ENCODE assay signal across 19 mouse cellular contexts in genomic region chr12:76623374-76623773, GRCm38 (mm10).
DNase-seq lines count a peak whose midpoint lies in the region; ATAC-seq lines count a peak whose summit lies in the region.
"Had no signal": no experiment of that assay in that cellular context is flagged by ENCODE, and none has a peak within 500 bp of the region (broad histone marks: within the 10 kb centered on the region; RNA-seq: fewer than 3 reads in every experiment).

No protein-coding gene starts in this region.

- DNase-seq in frontal cortex, postnatal 25 days (ENCODE audit: low spot score in 2 of 2): no peak
- DNase-seq in layer of hippocampus, adult 18-20 months (ENCODE audit: low spot score in 2 of 2): peak; percentile 63 to 82
- DNase-seq in layer of hippocampus, postnatal 10 days (ENCODE audit: low spot score in 2 of 2): no peak
- DNase-seq in brain, adult 2 months (ENCODE audit: low read depth, low spot score): peak; percentile 76
- peak; percentile 44 to 48 for DNase-seq in layer of hippocampus, postnatal 36 days
- no peak for DNase-seq in ovary, postnatal 36 days (ENCODE audit: low spot score)
- DNase-seq in thymus, postnatal 10 days (ENCODE audit: low spot score in 2 of 2): no peak
- DNase-seq: adrenal gland, postnatal 10 days; cerebellum, postnatal 10 days; gastrocnemius, postnatal 14 days; heart, adult 11 months; kidney, adult 9 months; kidney, postnatal 25 days; liver; lung, postnatal 4 days; thymus, postnatal 25 days had no signal

- ATAC-seq in frontal cortex, adult (ENCODE audit: low TSS enrichment): peak; percentile 78
- ATAC-seq: forebrain, embryonic 15.5 days; intestine, embryonic 16.5 days had no signal

Comparison
In these comparisons a context has a peak if more than half of its experiments do, and no peak if none do; other contexts are left out.
1. DNase-seq: peak in layer of hippocampus, adult 18-20 months (2 of 2), brain, adult 2 months (single experiment) and layer of hippocampus, postnatal 36 days (2 of 2); none in frontal cortex, postnatal 25 days (0 of 2), layer of hippocampus, postnatal 10 days (0 of 2), ovary, postnatal 36 days (single experiment) and thymus, postnatal 10 days (0 of 2).